Comparison of ENCODE assay signal across 21 mouse cellular contexts in the genomic region with DNA sequence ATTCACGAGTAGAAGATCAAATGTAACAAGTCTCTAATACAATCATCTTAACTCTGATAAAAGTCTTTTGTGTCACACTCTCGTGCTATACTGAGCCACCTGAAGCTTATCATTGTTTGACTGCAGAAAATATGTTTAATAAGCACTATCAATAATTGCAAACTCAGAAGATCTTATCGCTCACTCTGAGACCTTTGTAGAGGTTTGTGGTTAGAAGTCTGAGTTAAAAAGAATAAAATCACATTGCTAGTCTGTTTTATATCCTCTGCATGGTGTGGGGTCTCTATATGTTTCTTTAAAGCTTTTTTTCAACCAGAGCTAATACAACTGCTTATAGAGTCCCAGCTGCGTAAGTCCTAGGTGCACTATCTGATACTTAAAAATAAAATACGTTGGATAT. TPM values are rescaled to one million over a fixed set of nuclear protein-coding genes. Genes with fewer than 3 reads are reported as not detected.
"Had no signal": no experiment of that assay in that cellular context is flagged by ENCODE, and none has a peak within 500 bp of the region (broad histone marks: within the 10 kb centered on the region; RNA-seq: fewer than 3 reads in every experiment).

No protein-coding gene starts in this region.

- H3K27me3 ChIP-seq: liver, embryonic 15.5 days; lung, embryonic 15.5 days; midbrain, embryonic 13.5 days; midbrain, embryonic 15.5 days; neural tube, embryonic 13.5 days; neural tube, embryonic 15.5 days had no signal

- DNase-seq: liver, postnatal 0 days; lung, adult 2 months; lung, postnatal 14 days; lung, postnatal 36 days; retina, postnatal 1 day; right cerebral cortex, adult 18-20 months; right cerebral cortex, postnatal 25 days; right cerebral cortex, postnatal 4 days; spleen, adult 18-20 months; thymus, adult 18-20 months; thymus, postnatal 36 days had no signal

- ATAC-seq: liver, postnatal 0 days; lung, postnatal 0 days; midbrain, embryonic 13.5 days; midbrain, embryonic 15.5 days had no signal

- H3K4me3 ChIP-seq: liver, embryonic 15.5 days; lung, embryonic 15.5 days; megakaryocyte, embryonic 14.5 days; midbrain, embryonic 13.5 days; midbrain, embryonic 15.5 days; neural tube, embryonic 13.5 days; neural tube, embryonic 15.5 days had no signal

- H3K27ac ChIP-seq: liver, embryonic 15.5 days; lung, embryonic 15.5 days; macrophage; midbrain, embryonic 13.5 days; midbrain, embryonic 15.5 days; neural tube, embryonic 13.5 days; neural tube, embryonic 15.5 days had no signal

- H3K4me1 ChIP-seq: liver, embryonic 15.5 days; lung, embryonic 15.5 days; megakaryocyte, embryonic 14.5 days; midbrain, embryonic 15.5 days; neural tube, embryonic 15.5 days had no signal

RNA-seq across cellular contexts. Expression of gene Icos, which starts 8.4 kb away (rescaled TPM):
- total RNA-seq: midbrain, postnatal 0 days had no signal
- polyA plus RNA-seq: midbrain, embryonic 15.5 days; neural tube, embryonic 13.5 days had no signal
